Mouse (Mus musculus): ENCODE results near the gene Nek6.

DNA sequence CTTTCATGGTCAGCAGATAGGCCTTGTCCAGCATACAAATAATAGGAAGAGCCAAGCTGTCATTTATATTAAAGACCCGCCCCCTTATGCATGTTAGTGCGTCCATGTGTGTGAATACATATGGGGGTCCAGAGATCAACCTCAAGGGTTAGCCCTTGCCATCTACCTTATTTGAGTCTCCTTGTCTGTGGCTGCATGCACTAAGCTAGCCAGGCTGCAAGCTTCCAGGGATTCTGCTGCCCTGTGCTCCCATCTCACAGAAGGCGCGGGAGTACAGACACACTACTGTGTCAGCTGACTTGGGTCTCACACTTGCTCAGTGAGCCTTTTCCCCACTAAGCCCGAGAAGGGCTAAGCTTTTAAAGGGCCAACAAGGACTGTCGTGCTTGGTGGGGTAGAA is 29.2 kb downstream of the Nek6 start:
- TF ChIP-seq CTCF (IDR thresholded peaks at IDR 0.05; ENCODE audit: insufficient read depth, low read length) = no peak
- TF ChIP-seq POLR2A (IDR thresholded peaks at IDR 0.05; ENCODE audit: borderline replicate concordance, extremely low read depth, low read depth, low read length) = no peak
